Mouse (Mus musculus): Measurements from ENCODE around the gene Clasp1.

The Clasp1 gene

DNA sequence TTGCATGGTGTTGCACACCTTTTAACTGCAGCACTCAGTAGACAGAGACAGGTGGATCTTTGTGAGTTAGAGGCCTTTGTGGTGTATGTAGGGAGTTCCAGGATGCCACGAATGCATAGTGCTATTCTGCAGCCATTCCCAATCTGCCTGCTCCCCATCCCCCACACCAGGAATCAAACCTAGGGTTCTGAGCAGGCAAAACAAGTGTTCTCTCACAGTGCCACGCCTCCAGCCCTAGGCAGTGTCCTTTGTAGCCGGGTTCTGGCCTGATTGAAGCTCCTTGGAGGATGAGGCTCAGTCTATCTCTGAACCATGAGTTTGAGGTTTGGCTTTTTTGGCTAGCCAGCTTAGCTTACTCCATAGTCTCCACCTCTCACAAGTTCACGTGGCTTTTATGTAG is 256.8 kb downstream of the Clasp1 start:
- in situ Hi-C loops (cut with MboI; ENCODE audit: low sequenced_read_pairs): no loop called here

- in situ Hi-C loops (cut with MboI; ENCODE audit: low sequenced_read_pairs): no loop called here
These were observed 259.2 kb downstream of the Clasp1 start for GRCm38 (mm10) chr1:118648015-118648414.

- in situ Hi-C loops (cut with MboI; ENCODE audit: low sequenced_read_pairs): no loop called here
These were observed 261.3 kb downstream of the Clasp1 start for GRCm38 (mm10) chr1:118649933-118650770.

DNA sequence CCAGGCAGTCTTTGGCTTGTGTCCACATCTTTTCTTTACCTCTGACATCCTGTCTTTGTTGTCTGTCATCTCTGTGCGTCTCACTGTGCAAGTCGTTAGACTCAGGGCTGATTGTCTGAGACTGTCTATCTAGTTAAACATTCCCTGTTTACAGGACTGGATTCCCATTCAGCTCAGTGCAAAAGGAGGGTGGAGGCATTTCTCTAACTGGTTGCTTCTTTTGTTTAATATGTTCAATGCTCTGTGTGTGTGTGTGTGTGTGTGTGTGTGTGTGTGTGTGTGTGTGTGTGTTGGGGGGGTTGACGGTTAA is 261.9 kb downstream of the Clasp1 start:
- in situ Hi-C loops (cut with MboI; ENCODE audit: low sequenced_read_pairs): no loop called here

- in situ Hi-C loops (cut with MboI; ENCODE audit: low sequenced_read_pairs): no loop called here
These were observed 269.9 kb downstream of the Clasp1 start for GRCm38 (mm10) chr1:118658716-118659115.

DNA sequence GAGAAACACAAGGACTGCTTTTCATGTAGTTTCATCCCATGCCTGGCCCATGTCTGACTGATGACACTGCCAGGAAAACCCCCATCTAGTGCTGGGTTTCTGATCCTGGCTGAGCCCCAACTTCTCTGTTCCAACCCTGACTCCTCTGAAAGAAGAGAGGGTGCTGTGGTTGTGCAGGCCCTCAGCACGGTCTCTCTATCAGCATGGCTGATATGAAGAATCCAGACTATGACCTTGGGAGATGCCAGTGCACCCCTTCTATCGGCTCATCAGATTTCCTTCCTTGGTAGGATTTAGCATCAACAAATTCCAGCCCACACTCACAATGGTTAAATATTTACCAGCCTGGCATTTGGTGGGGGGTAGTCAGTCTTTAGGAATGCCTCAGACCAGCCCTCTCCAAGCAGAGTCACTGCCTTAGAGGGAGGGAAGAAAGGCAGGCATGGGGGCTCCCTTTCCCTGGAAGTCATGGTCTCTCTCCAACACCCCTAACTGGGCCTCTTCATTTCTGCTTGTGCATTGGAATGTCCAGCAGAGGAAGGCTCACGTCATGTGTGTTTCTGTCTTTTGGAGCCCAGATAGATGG is 272.1 kb downstream of the Clasp1 start:
- in situ Hi-C loops (cut with MboI; ENCODE audit: low sequenced_read_pairs): no loop called here

Measured in CH12F3 (cell line).